Mouse (Mus musculus): ENCODE results near the gene Milr1.

- TF ChIP-seq CTCF (IDR thresholded peaks at IDR 0.05; ENCODE audit: control insufficient read depth, insufficient read depth, insufficient read length) = no peak
- TF ChIP-seq USF1 (IDR thresholded peaks at IDR 0.05; ENCODE audit: low read depth) = no peak
- TF ChIP-seq MAX (IDR thresholded peaks at IDR 0.05) = no peak
- no peak for TF ChIP-seq MYOD1 (IDR thresholded peaks at IDR 0.05; ENCODE audit: control insufficient read depth, insufficient read length, low read depth)
- no peak for TF ChIP-seq CEBPB (IDR thresholded peaks at IDR 0.05; ENCODE audit: low read depth)
Measured at GRCm38 (mm10) chr11:106704399-106705111, 46.5 kb upstream of the Milr1 start.
